Mouse (Mus musculus): Measurements from ENCODE around the gene Clcn1. TPM values are rescaled to one million over a fixed set of nuclear protein-coding genes. Genes with fewer than 3 reads are reported as not detected.

Clcn1 gene
- total RNA-seq, 4 experiments from 2014 or later: 4.3 to 4.8 (median 4.4) TPM

GRCm38 (mm10) chr6:42364607-42365006 is 78.1 kb downstream of the Clcn1 start:
- DNase-seq (ENCODE audit: low spot score in 2 of 2): no peak

- DNase-seq (ENCODE audit: low spot score in 2 of 2): no peak
These were observed 78.7 kb downstream of the Clcn1 start for GRCm38 (mm10) chr6:42365215-42365614.

Other genes with a start within 250 kb of the Clcn1 start
- gene Sva, start 248.3 kb upstream of the Clcn1 start, total RNA-seq (2022): not detected
- not detected for gene Tas2r139, start 145.7 kb upstream of the Clcn1 start, total RNA-seq (2022)
- gene Tas2r144, start 71.4 kb upstream of the Clcn1 start, total RNA-seq (2022): not detected
- gene Gstk1, start 40.8 kb upstream of the Clcn1 start, total RNA-seq (2022): 10 to 100 TPM; 11.3 to 13.8 (median 11.7) TPM
- not detected for gene Tmem139, start 24.7 kb upstream of the Clcn1 start, total RNA-seq (2022)
- gene Casp2, start 21.7 kb upstream of the Clcn1 start, total RNA-seq (2022): 10 to 100 TPM; 20.7 to 22.6 (median 22.0) TPM
- 100 to 1,000 TPM; 112 to 128 (median 121) TPM for gene Fam131b, start 38.0 kb downstream of the Clcn1 start, total RNA-seq (2022)
- 10 to 100 TPM; 42.1 to 50.3 (median 47.5) TPM for gene Zyx, start 62.9 kb downstream of the Clcn1 start, total RNA-seq (2022)
- gene Epha1, start 86.6 kb downstream of the Clcn1 start, total RNA-seq (2022): under 1 TPM in 3 of 4 experiments, not detected in 1; 0.23 to 0.68 (median 0.28) TPM
- gene Tas2r143, start 113.6 kb downstream of the Clcn1 start, total RNA-seq (2022): not detected
- not detected for gene Tas2r135, start 118.7 kb downstream of the Clcn1 start, total RNA-seq (2022)
- not detected for gene Tas2r126, start 147.8 kb downstream of the Clcn1 start, total RNA-seq (2022)
- gene Olfr458, start 178.5 kb downstream of the Clcn1 start, total RNA-seq (2022): not detected
- gene Olfr457, start 189.7 kb downstream of the Clcn1 start, total RNA-seq (2022): not detected
- not detected for gene Olfr456, start 200.5 kb downstream of the Clcn1 start, total RNA-seq (2022)

All from left cerebral cortex, adult 8-10 months (tissue).